Mouse (Mus musculus) thymus, postnatal 25 days (tissue): ENCODE data around the gene Grb10.

ENCODE experiments used
- DNase-seq: peaks from one replicate; pipeline ENCODE4 v3.0.0; 2022

Grb10 gene

GRCm38 (mm10) chr11:11943240-11944081 lies 95.0 kb downstream of the Grb10 start:
- DNase-seq, result no peak

GRCm38 (mm10) chr11:11942320-11943217 lies 95.9 kb downstream of the Grb10 start:
- DNase-seq, result no peak

DNA sequence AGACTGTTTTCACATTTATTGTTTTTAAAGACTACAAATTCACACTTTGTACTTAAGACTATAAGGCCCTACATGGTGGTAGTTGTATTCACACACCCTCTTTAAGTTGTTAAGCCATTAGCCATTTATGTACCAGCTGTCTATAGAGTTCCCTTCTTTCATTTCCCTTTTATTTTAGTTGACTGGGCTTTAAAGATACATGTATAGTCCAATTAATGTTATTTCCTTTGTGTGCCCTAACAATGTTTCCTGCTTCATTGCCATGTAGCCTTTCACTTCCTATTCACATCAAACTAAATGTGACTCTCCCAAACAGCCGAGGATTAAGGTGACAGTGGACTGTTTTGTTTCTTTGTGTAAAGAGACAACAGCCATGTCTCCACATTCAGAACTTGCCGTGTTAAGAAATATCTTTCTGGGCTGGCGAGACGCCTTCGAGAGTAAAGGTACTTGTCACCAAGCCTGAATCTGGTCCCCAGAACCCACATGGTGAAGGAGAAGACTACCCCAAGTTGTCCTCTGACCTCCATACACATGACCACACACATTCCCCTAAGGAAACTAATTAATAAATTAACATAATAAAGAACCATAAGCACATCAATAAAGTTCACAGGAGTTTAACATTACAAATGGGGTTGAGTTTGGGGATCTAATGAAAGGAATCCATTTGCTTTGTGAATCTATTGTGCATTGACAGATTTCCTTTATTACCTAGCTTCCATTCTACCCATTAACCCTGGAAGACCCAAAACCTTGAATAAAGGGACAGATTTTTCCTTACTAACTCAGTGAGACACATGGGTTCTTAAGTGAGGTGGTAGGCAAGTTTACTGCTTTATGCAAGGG lies 97.4 kb downstream of the Grb10 start:
- no peak for DNase-seq

- no peak for DNase-seq
Measured at GRCm38 (mm10) chr11:11939611-11940010, 98.9 kb downstream of the Grb10 start.

DNA sequence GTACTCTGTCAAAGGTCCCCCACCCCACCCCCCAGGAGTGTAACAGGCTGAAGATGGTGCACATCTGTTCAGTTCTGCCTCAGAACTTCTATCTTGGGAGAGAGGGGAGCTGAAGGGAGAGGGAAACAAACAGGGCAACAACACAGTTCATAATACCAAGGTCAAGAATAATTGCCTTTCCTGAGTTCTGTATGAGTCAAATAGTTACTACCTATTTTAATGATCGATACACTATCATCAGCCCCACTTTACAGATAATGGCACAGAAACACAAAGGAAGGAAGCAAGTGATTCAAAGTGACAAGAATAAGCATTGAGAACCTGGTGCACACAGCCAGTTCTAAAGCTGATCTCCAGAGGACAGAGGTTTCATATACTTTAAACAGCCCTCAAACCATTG lies 99.9 kb downstream of the Grb10 start:
- DNase-seq, result no peak

GRCm38 (mm10) chr11:11937340-11938030 lies 101.0 kb downstream of the Grb10 start:
- DNase-seq, result no peak

DNA sequence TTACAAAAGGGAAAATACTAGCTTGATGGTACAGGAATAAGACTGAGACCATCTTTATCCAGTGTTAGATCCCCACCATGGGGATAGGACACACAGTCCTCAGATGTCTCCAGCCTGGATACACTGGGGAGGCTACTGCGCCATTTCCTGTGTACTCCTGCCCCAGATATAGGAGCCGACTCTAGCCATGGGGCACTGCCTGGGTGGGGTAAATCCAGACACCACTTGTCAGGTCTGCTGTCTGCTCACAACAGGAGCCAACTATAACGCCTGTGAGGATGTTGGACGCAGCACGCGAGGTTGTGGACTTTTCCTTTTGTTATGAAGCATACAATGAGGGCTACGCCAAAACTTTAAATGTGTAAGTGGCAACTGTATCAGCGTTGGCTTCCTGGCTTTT lies 103.7 kb downstream of the Grb10 start:
- DNase-seq, result no peak

DNA sequence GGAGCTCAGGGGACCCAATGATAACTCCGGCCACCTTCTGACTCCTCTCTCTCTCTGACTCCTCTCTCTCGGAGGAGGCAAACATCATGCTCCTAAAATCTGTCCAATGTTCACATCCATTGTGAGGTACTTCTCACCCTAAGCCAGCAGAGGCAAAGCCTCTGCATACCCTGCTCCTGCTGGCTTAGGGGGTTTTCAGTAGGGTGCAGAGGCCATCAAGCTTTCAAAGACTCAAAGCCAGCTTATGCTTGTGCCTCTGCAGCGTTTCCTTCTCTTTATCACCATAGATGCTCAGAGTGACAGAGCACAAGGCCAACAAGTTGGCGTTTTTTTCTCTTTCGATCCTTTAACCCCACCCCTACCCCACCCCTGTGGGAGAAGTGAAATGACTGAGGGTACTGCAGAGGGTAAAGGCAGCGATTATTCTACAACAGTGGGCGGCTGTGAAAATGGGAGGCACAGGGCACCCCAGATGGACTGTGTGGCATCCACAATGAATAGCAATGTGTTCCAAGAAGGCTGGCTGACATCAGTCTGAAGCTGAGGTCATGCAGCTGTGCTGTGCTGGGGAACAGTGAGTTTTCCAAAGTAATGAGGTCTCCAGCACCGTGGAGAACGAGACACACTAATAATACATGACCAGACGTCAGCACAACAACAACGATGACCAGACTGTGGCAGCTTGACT lies 106.2 kb downstream of the Grb10 start:
- no peak for DNase-seq

DNA sequence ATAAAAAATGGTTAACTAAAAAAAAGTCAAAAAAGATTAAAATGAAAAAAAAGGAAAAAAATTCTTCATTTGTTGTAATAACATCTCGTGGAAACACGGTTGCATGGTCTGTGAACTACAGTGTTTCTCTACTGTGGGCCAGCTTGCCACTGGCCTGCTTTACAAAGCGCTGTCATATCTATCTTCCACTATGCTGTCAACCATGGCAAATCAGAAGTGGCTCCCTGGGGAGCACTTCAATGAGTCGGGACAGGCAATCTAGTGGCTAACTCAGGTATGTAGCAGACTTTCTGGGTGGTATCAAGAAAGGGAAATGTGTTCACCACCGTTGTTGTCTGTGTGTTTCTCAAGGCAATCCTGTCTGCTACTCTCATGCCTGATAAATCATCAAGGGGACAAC lies 106.8 kb downstream of the Grb10 start:
- DNase-seq, result no peak

DNA sequence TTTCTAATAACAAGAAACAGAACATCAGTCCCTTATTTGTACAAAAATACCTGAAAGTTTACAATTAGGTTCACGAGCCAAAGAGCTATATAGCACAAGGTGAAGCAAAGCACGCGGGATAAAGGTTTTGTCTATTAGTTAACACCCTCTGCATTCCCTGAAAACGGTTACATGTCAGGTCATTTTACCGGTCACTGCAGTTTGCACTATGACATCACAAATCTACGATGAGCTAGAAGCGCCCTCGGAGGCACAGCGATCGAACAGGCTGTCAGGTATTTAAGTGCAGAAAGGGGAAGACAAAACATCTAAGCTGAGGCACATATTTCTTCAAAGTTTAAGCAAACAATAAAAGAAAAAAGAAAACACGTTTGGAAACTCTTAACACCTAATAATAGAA lies 108.0 kb downstream of the Grb10 start:
- no peak for DNase-seq

DNA sequence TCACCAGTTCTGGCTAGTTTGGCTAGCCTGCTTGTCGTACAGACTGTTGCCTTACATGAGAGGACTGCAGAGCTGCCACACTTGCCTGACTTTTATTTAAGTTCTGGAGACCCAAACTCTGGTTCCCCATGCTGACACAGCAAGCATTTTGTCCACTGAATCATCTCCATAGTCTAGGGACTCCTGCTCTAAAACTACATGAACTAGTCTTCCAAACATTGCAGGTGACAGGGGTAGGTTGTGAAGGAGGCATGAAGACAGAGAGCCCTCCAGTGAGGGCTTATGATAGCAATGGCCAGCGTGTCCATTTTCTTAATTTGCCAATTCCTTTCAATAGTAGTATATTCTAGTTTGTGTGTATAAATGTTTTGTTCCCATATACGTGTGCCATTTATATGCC lies 109.4 kb downstream of the Grb10 start:
- DNase-seq, result no peak

- DNase-seq, result no peak
Measured at GRCm38 (mm10) chr11:11928586-11928985, 109.9 kb downstream of the Grb10 start.

DNA sequence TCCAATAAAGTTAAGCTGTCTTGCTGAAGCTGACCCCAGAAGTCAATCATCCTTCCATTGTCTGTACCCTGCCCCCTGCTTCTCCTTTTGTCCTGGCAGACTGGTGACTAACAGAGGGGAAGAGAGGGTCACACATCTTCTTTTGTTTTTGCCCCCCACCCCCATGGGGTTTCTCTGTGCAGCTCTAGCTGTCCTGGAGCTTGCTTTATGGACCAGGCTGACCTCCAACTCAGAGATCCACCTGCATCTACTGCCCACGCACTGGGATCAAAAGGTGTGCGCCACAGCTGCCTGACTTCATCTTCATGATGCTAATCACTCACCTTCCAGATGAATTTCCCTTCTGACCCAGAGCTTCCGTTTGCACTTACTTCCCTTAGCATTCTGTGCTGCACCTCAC lies 114.6 kb downstream of the Grb10 start:
- no peak for DNase-seq

DNA sequence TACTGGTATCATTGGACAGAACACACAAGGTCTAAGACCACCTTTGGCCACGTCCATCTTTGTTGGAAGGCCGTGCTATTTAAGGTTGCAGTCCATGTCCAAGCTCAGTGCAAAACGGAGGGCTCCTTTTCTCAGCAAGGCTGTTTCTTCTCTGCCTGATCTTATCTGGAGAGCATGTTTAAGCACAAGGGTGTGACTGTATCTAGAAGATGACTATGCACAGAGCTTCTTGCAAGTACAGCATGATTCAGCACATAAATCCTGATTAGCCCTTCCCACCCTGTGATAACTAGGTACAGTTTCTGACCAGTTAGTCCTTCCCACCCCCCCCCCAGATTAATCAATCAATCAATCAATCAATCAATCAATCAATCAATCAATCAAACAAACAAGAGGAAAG lies 115.1 kb downstream of the Grb10 start:
- no peak for DNase-seq

GRCm38 (mm10) chr11:11922106-11922505 lies 116.4 kb downstream of the Grb10 start:
- DNase-seq, result no peak

DNA sequence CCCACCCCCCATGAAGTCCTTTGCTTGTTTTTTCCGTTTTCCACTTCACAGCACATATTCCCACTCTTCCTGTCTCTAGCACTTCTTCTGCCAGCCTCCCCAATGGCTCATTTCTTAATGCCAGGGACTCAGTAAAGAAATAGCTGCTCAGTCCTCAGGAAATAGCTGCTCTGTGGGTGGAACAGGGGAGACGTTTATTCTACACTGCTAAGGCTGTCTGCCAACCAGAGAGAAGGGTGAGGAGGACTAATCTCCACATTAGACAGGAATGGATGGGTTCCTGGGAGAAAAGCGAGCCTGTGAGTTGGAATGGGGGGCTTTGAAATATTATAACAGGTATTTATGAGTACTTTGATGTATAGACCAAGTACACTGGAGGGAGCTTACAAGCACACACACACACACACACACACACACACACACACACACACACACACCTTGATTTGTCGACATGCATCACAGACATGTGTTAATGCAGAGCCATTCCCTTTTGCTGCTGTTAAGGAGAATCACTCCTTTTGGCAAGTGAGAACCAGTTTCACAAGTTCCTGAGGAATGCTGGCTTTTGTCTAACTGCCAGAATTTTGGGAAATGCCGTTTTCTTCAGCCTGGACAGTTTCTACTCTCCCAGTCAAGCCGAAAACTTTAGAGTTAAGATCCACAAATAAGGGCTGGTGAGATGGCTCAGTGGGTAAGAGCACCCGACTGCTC lies 130.6 kb downstream of the Grb10 start:
- DNase-seq, result no peak

DNA sequence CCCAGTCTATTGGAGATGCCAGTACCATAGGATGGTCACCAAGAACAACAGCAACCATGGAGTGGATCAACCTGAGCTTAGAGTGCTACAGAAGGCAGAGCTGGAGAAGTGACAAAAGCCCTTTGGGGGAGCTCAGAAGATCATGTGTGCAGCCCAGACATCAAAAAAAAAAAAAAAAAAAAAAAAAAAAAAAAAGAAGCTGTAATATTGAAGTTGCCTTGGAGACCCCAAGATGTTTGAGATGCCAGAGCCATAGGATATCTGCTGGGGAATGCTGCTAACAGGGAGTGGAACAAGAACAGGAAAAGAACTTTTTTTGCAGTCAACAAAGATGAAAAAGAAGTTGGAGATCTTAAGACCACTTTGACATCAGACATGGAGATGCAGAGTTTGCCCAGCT lies 133.0 kb downstream of the Grb10 start:
- no peak for DNase-seq

- no peak for DNase-seq
Measured at GRCm38 (mm10) chr11:11904995-11905394, 133.5 kb downstream of the Grb10 start.

- DNase-seq, result no peak
Measured at GRCm38 (mm10) chr11:11901509-11901908, 137.0 kb downstream of the Grb10 start.

DNA sequence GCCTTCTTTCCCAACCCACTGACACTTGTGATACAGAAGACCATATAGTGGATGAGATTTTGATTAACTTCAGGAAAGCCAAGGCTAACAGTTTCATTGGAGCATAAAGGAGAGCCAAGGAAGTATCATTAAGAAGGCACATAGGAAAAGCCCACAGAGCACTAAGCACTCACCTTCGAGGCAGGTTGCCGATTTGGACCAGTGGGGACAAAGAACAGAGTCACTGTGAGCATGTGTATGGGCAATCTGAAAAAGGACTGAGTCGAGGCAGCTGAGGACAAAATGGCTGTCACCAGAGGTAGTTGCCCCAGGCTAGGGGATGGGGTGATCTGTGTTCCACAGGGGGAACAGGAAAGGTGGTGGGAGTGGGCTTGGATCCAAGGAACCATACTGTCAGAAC lies 140.0 kb downstream of the Grb10 start:
- no peak for DNase-seq
